Mouse (Mus musculus): ENCODE measurements around the gene Capn2. TPM values are rescaled to one million over a fixed set of nuclear protein-coding genes. Genes with fewer than 3 reads are reported as not detected.

Capn2 gene
- polyA plus RNA-seq, 1 experiment: 9.8 TPM

GRCm38 (mm10) chr1:182481138-182481537 is 36.3 kb downstream of the Capn2 start:
- WGBS: 96% methylated on average over 7 of the region's 7 CpGs
- no peak for DNase-seq (ENCODE audit: low read depth, low spot score)

- no peak for DNase-seq (ENCODE audit: low read depth, low spot score)
- 27% methylated on average over 4 of the region's 4 CpGs for WGBS
Observed at GRCm38 (mm10) chr1:182478935-182479334, 38.5 kb downstream of the Capn2 start.

GRCm38 (mm10) chr1:182475005-182475796 is 42.2 kb downstream of the Capn2 start:
- 83% methylated on average over 5 of the region's 5 CpGs for WGBS

DNA sequence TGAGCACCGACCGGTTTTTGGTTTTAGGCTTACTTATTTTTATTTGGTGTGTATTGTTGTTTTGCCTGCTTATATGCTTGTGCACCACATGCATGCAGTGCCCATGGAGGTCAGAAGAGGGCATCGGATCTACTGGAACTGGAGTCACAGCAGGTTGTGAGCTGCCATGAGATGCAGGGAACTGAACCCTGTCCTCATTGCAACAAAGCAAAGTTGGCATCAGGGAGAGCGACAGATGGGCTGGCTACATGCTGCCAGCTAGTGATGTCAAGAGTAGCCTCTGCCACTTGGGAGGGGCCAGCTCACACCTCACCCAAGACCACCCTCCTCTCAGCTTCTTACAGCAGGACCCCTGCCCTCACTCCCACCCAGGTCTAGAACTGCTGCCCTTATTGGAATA is 51.4 kb downstream of the Capn2 start:
- WGBS: 87% methylated on average over 4 of the region's 4 CpGs
- no peak for DNase-seq (ENCODE audit: low read depth, low spot score)

More at GRCm38 (mm10) chr1:182475005-182475796, 42.2 kb downstream of the Capn2 start:
- no peak for DNase-seq (ENCODE audit: low read depth, low spot score)

DNA sequence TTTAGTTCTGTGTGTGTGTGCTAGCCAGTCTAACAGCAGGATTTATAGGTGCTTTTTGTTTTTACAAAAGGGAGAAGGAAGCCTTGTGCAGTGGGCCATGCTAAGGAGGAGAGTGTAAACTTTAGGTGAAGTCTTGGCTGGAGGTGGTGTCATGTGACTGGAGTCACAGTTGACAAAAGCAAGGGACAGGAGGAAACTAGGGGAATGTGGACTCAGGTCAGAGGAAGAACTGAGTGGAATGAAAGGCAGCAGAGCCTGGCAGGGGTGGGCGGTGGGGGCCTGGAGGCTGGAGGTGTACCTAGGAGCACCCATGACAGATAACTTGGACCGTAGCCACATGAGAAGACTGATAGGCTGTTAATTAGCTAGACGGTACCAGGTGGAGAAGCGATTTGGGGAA is 52.1 kb downstream of the Capn2 start:
- WGBS: 35% methylated on average over 4 of the region's 4 CpGs

GRCm38 (mm10) chr1:182461813-182462212 is 55.6 kb downstream of the Capn2 start:
- no peak for DNase-seq (ENCODE audit: low read depth, low spot score)
- 71% methylated on average over 10 of the region's 10 CpGs for WGBS

More for the DNA sequence above, 52.1 kb downstream of the Capn2 start:
- no peak for DNase-seq (ENCODE audit: low read depth, low spot score)

DNA sequence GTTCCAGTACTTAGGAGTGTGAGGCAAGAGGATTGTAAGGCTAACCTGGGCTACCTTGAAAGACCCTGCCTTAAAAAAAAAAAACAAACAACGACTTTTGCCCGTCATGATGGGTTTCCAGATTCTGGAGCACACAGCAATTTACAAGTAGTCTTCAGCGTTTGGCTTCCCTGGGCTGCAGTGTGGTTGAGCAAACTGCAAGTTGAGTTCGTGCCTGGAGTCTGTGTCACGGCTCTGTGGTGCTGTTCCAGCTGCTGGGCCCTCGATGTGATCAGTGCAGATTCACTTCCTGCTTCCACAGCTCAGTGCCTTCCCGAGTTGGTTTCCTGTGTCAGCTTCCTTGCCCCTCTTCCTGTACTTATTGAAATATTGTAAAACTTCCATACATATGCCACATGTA is 56.1 kb downstream of the Capn2 start:
- 6% methylated on average over 7 of the region's 7 CpGs for WGBS
- DNase-seq (ENCODE audit: low read depth, low spot score): no peak

DNA sequence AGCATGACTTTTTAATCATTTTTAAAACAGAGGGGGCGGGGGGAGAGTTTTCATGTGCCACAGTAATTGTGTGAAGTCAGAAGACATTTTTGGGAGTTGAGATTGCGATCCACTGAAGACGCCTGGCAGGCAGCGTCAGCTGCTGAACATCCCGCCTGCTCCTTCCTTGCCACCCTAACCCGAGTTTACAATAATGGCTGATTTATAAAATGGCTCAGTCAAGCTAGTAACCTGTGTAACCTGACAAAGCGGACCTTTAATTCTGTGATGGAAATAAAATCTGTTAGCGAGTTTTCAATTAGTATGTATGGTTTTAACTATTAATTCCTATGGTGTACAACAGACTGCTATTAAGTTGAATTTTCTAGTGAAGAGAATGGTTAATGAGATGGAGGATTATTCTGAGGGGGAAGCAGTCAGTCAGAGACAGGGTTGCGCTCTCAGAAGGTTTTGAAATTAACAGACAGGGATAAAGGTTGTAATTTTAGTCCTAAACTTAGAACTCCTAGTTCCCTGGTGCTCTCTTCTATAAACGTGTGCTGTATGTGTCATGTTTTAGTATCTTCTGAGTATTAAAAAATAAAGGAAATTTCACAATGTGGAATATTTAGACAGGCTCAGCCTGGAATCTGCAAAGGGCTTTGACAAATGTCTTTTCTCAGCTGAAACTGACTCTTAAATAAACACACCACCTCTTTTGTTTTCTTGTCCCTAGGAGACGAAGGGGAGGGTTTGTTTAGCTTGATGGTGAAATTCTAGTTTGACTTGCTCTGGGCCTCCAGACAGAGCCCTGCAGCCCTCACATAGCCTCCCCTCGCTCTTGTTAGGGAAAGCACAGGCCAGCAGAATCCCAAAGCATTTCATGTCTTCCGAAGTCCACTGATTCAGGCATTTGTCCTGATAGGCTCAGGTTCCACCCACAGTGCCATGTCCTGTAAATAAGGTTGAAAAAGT is 56.8 kb downstream of the Capn2 start:
- no peak for DNase-seq (ENCODE audit: low read depth, low spot score)
- WGBS: 57% methylated on average over 13 of the region's 13 CpGs

- no peak for DNase-seq (ENCODE audit: low read depth, low spot score)
- WGBS: 92% methylated on average over 8 of the region's 8 CpGs
Observed at GRCm38 (mm10) chr1:182459436-182459835, 58.0 kb downstream of the Capn2 start.

DNA sequence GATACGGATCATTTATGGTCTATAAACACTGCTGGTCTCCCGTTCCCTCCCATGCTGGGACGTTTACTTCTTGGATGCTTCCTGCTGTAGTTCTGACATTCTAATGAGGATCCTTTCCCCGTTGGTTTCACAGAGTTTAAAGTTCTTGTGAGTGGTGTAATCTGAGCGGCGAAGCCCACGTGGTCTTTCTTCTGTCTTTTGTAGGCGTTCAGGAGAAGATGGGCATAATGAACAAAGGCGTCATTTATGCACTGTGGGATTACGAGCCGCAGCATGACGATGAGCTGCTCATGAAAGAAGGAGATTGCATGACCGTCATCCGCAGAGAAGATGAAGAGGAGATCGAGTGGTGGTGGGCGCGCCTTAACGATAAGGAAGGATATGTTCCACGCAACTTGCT is 58.9 kb downstream of the Capn2 start:
- WGBS: 60% methylated on average over 19 of the region's 19 CpGs
- DNase-seq (ENCODE audit: low read depth, low spot score): no peak

DNA sequence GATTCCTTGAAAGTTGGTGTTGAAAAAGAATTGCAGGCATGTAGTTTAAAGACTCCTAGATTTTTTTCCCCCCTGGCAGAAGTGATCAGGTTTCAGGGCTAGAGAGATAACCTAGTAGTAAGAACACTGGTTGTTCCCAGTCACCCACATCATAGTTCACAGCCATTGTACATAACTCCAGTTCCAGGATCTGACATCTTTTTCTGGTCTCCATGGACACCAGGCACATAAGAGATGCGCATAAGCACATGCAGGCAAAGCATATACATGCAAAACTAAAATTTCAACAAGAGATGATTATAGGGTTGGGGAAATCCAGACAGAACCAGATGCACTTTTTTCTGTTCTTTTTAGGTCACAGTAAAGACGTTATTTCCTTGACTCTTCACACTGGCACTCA is 62.3 kb downstream of the Capn2 start:
- no peak for DNase-seq (ENCODE audit: low read depth, low spot score)
- WGBS: 83% methylated on average over 2 of the region's 2 CpGs

DNA sequence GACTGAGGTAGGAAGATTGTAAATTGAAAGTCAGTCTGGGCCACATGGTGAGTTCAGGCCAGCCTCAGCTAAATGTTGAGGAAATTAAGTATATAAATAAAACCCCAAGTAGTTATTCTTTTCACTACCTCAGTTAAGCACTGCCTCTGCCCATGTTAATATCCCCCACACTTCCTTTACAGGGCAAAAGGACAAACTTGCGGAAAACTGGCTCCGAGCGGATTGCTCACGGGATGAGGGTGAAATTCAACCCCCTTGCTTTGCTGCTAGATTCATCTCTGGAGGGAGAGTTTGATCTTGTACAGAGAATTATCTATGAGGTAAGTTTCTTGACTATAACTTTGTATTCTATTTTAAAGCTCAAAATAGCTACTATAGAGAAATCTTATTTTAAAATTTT is 64.9 kb downstream of the Capn2 start:
- DNase-seq (ENCODE audit: low read depth, low spot score): no peak
- WGBS: 94% methylated on average over 4 of the region's 4 CpGs

DNA sequence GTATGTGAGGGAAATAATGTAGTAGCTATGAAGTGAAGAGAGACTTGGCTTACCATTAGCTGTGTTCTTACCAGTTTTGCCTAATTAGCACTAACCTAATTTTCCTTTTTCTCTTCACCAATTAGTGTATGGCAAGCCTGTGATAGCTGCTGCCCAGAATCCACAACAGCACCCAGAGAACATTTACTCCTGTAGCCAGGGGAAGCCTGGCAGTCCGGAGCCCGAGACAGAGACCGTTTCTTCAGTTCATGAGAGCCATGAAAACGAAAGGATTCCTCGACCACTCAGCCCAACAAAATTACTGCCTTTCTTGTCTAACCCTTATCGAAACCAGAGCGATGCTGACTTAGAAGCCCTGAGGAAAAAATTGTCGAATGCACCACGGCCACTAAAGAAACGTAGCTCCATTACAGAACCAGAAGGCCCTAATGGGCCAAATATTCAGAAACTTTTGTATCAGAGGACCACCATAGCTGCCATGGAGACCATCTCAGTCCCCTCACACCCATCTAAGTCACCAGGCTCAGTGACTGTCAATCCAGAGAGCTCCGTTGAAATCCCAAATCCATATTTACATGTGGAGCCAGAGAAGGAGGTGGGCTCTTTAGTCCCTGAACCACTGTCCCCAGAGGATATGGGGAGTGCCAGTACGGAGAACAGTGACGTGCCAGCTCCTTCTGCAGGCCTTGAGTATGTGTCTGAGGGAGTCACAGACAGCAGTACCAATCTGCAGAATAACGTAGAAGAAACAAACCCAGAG is 69.0 kb downstream of the Capn2 start:
- WGBS: 96% methylated on average over 14 of the region's 14 CpGs
- DNase-seq (ENCODE audit: low read depth, low spot score): no peak

GRCm38 (mm10) chr1:182444116-182444515 is 73.3 kb downstream of the Capn2 start:
- 81% methylated on average over 2 of the region's 2 CpGs for WGBS
- DNase-seq (ENCODE audit: low read depth, low spot score): no peak

- WGBS: 89% methylated on average over 18 of the region's 18 CpGs
- DNase-seq (ENCODE audit: low read depth, low spot score): no peak
Observed at GRCm38 (mm10) chr1:182441791-182442473, 75.5 kb downstream of the Capn2 start.

DNA sequence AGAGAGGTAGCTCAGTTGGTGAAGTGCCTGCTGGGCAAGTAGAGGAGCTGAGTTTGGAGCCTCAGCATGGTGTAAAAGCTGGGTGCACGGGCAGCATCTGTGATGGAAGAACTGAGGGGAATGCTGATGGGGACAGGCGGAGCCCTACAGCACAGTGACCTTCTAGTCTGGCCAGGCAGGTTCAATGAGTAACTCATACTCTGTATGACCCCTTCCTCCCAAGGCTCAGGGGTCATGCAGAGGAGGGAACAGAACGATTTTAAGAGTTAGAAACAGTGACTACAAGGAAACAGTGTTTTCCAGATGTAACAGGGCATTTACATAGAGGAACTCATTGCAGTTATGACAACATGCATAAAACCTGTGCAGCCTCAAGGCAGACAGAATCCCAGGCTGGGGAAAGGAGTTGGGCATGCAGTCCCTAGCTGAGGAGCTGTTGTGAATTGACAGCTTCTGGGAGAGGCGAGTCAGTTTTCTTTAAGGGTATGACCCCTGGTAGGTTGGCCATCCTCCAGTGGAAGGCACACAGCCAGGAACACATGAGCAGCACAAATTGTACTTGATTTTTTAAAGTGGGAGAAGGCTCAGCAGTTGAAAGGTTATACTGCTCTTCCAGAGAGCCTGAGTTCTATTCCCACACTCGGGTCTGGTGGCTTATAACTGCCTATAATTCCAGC is 77.7 kb downstream of the Capn2 start:
- WGBS: 56% methylated on average over 5 of the region's 5 CpGs
- DNase-seq (ENCODE audit: low read depth, low spot score): no peak

DNA sequence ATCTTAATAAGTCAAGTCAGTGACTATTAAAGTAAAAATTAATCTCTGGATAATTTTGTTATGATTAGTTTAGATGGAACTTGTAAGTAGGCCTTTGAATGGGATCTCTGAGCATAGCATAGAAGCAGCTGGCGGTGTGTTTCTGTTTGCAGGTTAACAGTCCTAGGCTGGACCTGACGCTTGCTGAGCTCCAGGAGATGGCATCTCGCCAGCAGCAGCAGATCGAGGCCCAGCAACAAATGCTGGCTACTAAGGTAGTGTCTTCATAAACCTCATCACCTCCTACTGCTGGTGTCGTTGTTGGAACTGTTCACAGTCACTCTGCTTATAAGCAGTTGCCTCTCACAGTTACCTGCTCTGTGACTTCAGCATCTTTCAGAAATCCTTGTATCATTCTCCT is 80.7 kb downstream of the Capn2 start:
- WGBS: 65% methylated on average over 5 of the region's 5 CpGs
- DNase-seq (ENCODE audit: low read depth, low spot score): no peak

DNA sequence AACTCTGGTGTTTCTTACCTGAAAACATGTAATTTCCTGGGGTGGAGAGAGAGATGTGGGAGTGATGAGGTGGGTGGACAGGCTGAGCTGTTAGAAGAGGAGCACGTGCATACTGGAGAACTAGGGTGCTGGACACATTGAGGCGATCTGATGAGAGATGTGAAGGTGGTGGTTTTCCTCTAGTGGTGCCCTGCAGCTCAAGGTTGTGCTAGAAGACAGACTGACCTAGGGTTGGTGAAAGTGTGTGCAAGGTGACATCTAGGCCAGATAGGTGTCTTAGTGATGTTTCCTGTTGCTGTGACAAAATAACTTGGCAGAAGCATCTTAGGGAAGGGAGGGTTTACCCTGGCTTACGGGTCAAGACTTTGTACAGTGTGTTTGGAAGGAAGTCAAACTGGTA is 85.3 kb downstream of the Capn2 start:
- no peak for DNase-seq (ENCODE audit: low read depth, low spot score)
- WGBS: 84% methylated on average over 3 of the region's 3 CpGs

- DNase-seq (ENCODE audit: low read depth, low spot score): no peak
- 94% methylated on average over 2 of the region's 2 CpGs for WGBS
Observed at GRCm38 (mm10) chr1:182430676-182431075, 86.7 kb downstream of the Capn2 start.
